Mouse (Mus musculus) hindbrain, embryonic 10.5 days (tissue): ENCODE results near the gene Guca2a. TPM values are rescaled to one million over a fixed set of nuclear protein-coding genes. Genes with fewer than 3 reads are reported as not detected.

Experiments
- DNase-seq: peaks from one replicate; pipeline ENCODE4 v3.0.0-alpha.2; 2017; ENCODE audit warnings: low spot score
- H3K27ac ChIP-seq: fragments of 300-500 bp; sonication (generic); 2 replicates; pipeline ENCODE4 v1.5.1; 2016; ENCODE audit warnings: mild to moderate bottlenecking, moderate library complexity
- H3K27me3 ChIP-seq: fragments of 300-500 bp; sonication (generic); 2 replicates; pipeline ENCODE4 v1.6.1; 2016; ENCODE audit warnings: mild to moderate bottlenecking; ENCODE audit not compliant: poor library complexity, insufficient read depth, severe bottlenecking
- H3K36me3 ChIP-seq: fragments of 300-500 bp; sonication (generic); 2 replicates; pipeline ENCODE4 v1.6.1; 2016; ENCODE audit warnings: mild to moderate bottlenecking, moderate library complexity
- H3K4me1 ChIP-seq: fragments of 300-500 bp; sonication (generic); replicated peaks from 2 replicates; pipeline ENCODE4 v1.6.1; 2016; ENCODE audit warnings: mild to moderate bottlenecking
- H3K4me3 ChIP-seq: fragments of 300-500 bp; sonication (generic); 2 replicates; pipeline ENCODE4 v1.5.1; 2016; ENCODE audit warnings: mild to moderate bottlenecking, moderate library complexity
- H3K9me3 ChIP-seq: fragments of 300-500 bp; sonication (generic); 2 replicates; pipeline ENCODE4 v1.6.1; 2016; ENCODE audit warnings: mild to moderate bottlenecking, moderate library complexity
- WGBS: fragments of 180-500 bp; shearing (Covaris S2); methylation state at CpG from one replicate; pipeline ENCODE4 v1.1.7; 2016; 5-methylcytosine and 5-hydroxymethylcytosine counted together
- polyA plus RNA-seq: library from polyadenylated mRNA; unstranded; fragments of >200 nt; fragmentation: Nextera tagmentation; extraction: Ambion mirVana; gene quantifications from 2 replicates; pipeline ENCODE4 v1.2.1, GENCODE M21; 2016

Guca2a gene
- polyA plus RNA-seq, result not detected in 2 replicates

DNA sequence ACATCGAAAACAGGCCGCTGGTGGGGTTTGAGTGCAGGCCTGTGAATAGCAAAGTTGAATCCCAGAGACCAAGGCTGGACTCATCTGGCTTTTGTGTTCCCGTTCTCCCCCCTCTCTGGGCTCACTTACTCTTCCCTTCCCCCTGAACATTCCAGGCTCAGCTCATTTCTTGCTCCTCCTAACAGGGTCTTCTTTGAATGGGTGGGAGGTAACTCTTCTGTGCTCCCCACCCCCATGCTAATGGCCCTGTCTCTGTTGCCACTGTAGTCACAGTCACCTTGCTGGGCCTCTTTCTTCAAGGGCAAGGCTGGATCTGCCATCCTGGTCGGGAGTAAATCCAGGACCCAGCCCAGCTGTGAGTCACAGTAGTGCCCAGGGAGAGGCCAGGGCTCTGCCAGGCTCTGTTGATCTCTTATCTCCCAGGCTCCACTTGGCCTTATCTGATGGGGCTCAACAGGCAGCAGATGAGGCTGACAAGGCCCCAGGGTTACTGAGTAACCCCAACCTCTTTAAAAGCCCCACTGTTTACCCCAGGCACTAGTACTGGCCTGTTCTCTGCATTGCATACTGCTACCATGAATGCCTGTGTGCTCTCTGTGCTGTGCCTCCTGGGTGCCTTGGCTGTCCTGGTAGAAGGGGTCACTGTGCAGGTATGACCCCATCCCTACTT, at the start of gene Guca2a:
Gene Guca2a (plus strand): TSS at position 529 of the 670 bp plus-strand sequence.
- DNase-seq, result no peak
- no peak within 1 kb of the TSS for H3K4me3 ChIP-seq
- WGBS, result 71% methylated on average over 4 of the region's 4 CpGs

DNA sequence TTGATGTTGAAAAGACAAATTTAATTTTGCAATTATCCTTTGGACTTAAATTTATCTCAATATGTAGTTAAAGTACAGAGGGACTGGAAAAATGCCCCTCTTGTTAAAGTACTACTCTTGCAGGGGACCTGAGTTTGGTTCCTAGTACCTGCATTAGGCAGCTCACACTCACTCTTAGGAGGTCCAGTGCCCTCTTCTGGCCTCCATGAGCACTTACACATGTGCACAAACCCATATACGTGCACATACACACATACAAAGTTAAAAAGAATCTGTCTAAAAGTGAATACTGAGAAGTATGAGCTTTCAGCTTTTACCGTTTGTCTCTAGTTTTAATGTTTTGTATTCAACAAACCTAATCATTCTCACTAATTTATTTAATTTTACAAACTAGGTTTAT, 49.5 kb upstream of the Guca2a start:
- WGBS, result 97% methylated on average over 2 of the region's 2 CpGs

More for the DNA sequence above, at the start of gene Guca2a:
- H3K4me1 ChIP-seq, result peaks cover 29% of the 10 kb centered on the region
- H3K9me3 ChIP-seq, result no peaks in the 10 kb centered on the region
- no peaks in the 10 kb centered on the region for H3K36me3 ChIP-seq
- H3K27ac ChIP-seq, result no peak within 1 kb of the TSS
- H3K27me3 ChIP-seq, result no peaks in the 10 kb centered on the region

GRCm38 (mm10) chr4:119589423-119589822, 48.1 kb upstream of the Guca2a start:
- 84% methylated on average over 2 of the region's 2 CpGs for WGBS
- Histone ChIP-seq H3K4me3 (no peak overlapping the region), H3K27me3 (no peaks in the 10 kb centered on the region), H3K4me1 (peaks cover 9% of the 10 kb centered on the region; the same call in 1 of the 2 replicates), H3K36me3 (peaks cover 31% of the 10 kb centered on the region), H3K9me3 (no peaks in the 10 kb centered on the region), H3K27ac (no peak overlapping the region)
- DNase-seq, result no peak

More for the DNA sequence above, 49.5 kb upstream of the Guca2a start:
- no peak overlapping the region for H3K4me3 ChIP-seq
- H3K27ac ChIP-seq, result no peak overlapping the region
- no peaks in the 10 kb centered on the region for H3K27me3 ChIP-seq
- DNase-seq, result no peak
- H3K36me3 ChIP-seq, result peaks cover 31% of the 10 kb centered on the region
- no peaks in the 10 kb centered on the region for H3K9me3 ChIP-seq
- peaks cover 9% of the 10 kb centered on the region; the same call in 1 of the 2 replicates for H3K4me1 ChIP-seq

- DNase-seq, result no peak
Measured at GRCm38 (mm10) chr4:119590027-119590426, 47.5 kb upstream of the Guca2a start.

GRCm38 (mm10) chr4:119592479-119592878, 45.0 kb upstream of the Guca2a start:
- Histone ChIP-seq H3K4me3 (no peak overlapping the region), H3K27me3 (no peaks in the 10 kb centered on the region), H3K36me3 (peaks cover 8% of the 10 kb centered on the region), H3K27ac (no peak overlapping the region), H3K9me3 (no peaks in the 10 kb centered on the region), H3K4me1 (peaks cover 9% of the 10 kb centered on the region; the same call in 1 of the 2 replicates)
- 69% methylated on average over 3 of the region's 3 CpGs for WGBS
- no peak for DNase-seq

More at GRCm38 (mm10) chr4:119590027-119590426, 47.5 kb upstream of the Guca2a start:
- no peaks in the 10 kb centered on the region for H3K9me3 ChIP-seq
- no peak overlapping the region for H3K4me3 ChIP-seq
- H3K4me1 ChIP-seq, result peaks cover 9% of the 10 kb centered on the region; the same call in 1 of the 2 replicates
- H3K27me3 ChIP-seq, result no peaks in the 10 kb centered on the region
- 86% methylated on average over 1 of the region's 1 CpGs for WGBS
- peaks cover 31% of the 10 kb centered on the region for H3K36me3 ChIP-seq
- no peak overlapping the region for H3K27ac ChIP-seq

GRCm38 (mm10) chr4:119594331-119594730, 43.2 kb upstream of the Guca2a start:
- peaks cover 9% of the 10 kb centered on the region; the same call in 1 of the 2 replicates for H3K4me1 ChIP-seq
- no peaks in the 10 kb centered on the region for H3K36me3 ChIP-seq
- no peaks in the 10 kb centered on the region for H3K27me3 ChIP-seq
- DNase-seq, result no peak
- no peak overlapping the region for H3K4me3 ChIP-seq
- no peaks in the 10 kb centered on the region for H3K9me3 ChIP-seq
- WGBS, result 92% methylated on average over 14 of the region's 14 CpGs
- no peak overlapping the region for H3K27ac ChIP-seq

DNA sequence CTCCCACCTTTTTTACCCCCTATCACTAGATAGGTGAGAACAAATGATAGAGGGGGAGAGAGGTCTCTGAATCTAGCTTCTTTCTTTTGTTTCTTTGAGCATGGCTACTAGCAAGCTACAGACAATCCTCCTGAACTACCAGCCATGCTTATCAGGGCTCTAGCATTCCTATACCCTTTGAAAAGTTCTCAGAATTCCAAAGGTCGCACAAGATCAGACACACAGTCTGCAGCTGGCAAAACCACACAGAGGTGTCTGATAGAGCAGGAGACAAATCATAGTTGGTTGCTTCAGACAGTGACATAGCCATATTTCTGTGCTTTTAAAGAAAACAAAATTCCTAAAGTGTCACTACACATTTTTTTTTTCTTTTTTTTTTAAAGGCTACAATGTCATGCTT, 37.9 kb upstream of the Guca2a start:
- 74% methylated on average over 1 of the region's 1 CpGs for WGBS

DNA sequence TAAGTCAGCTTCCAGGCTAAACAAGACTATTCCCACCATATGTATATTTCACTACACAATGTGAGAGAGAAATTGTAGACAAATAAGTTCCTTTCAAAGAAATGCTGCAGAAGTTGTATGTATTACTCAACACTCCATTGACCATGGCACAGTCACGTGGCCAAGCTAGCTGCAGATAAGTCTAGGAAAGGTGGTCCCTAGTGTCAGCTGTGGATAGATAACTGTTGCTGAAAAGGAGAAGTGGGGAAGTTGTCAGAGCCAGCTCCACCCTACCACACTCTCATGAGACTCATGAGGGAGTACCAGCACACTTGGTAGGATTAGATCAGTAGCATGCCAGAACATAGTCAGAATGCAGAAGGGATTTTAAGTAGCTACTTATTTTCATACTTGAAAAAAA, 28.0 kb upstream of the Guca2a start:
- Histone ChIP-seq H3K36me3 (peaks cover 19% of the 10 kb centered on the region), H3K9me3 (no peaks in the 10 kb centered on the region), H3K27me3 (no peaks in the 10 kb centered on the region), H3K4me3 (no peak overlapping the region), H3K4me1 (no peaks in the 10 kb centered on the region), H3K27ac (no peak overlapping the region)
- no peak for DNase-seq
- 81% methylated on average over 1 of the region's 1 CpGs for WGBS

More for the DNA sequence above, 37.9 kb upstream of the Guca2a start:
- Histone ChIP-seq H3K36me3 (peaks cover 28% of the 10 kb centered on the region), H3K27ac (no peak overlapping the region), H3K9me3 (no peaks in the 10 kb centered on the region), H3K4me1 (no peaks in the 10 kb centered on the region), H3K4me3 (no peak overlapping the region), H3K27me3 (no peaks in the 10 kb centered on the region)
- DNase-seq, result no peak

DNA sequence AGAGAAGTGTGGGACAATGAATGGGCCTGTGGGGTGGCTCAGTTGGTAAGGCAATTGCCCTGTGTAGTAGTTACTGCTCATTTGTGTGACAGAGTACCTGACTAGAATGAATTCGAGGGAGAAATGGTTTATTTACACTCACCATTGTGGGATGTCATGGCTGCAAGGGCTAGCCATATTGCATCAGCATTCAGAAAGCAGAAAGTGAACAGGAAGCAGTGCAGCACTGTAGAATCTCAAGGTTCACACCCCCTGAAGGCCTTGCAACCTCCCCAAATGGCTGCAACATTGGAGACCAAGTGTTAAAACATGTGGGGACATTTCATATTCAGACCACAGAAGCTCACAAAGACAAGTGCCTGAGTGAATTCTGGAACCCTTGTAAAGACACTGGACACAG, 23.4 kb upstream of the Guca2a start:
- Histone ChIP-seq H3K4me3 (no peak overlapping the region), H3K27me3 (no peaks in the 10 kb centered on the region), H3K9me3 (no peaks in the 10 kb centered on the region), H3K27ac (no peak overlapping the region), H3K4me1 (no peaks in the 10 kb centered on the region), H3K36me3 (peaks cover 22% of the 10 kb centered on the region)
- DNase-seq, result no peak
- WGBS, result 83% methylated on average over 1 of the region's 1 CpGs

GRCm38 (mm10) chr4:119614724-119615123, 22.8 kb upstream of the Guca2a start:
- 87% methylated on average over 4 of the region's 4 CpGs for WGBS
- H3K9me3 ChIP-seq, result no peaks in the 10 kb centered on the region
- DNase-seq, result no peak
- H3K36me3 ChIP-seq, result peaks cover 28% of the 10 kb centered on the region
- no peaks in the 10 kb centered on the region for H3K27me3 ChIP-seq
- H3K4me3 ChIP-seq, result no peak overlapping the region
- H3K4me1 ChIP-seq, result no peaks in the 10 kb centered on the region
- no peak overlapping the region for H3K27ac ChIP-seq

DNA sequence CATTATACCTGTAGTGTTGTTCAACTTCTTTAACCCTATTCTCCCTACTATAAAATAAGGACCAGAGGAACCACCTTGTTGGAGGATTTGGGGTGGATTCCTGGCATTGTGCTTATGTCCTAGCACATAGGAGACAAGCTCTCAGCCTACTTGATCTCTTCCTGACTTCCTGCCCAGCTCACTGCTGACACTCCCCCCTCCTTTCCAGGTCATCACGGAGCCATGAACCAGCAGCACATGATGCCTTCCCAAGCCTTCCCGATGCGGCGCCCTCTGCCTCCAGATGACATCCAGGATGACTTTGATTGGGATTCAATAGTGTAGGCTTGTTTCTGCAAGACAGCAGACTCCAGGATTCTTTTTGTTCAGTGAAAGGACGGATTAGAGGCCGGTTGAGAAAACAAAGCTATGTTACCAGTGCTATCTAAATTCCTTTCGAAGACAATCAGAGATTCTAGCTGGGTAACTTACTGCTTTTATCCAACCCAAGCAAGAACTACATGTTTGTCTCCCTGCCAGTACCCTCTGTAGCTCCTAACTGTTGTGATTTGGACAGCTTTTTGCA, 11.3 kb upstream of the Guca2a start:
- DNase-seq, result no peak
- H3K27ac ChIP-seq, result no peak overlapping the region
- H3K4me3 ChIP-seq, result no peak overlapping the region
- no peaks in the 10 kb centered on the region for H3K27me3 ChIP-seq
- no peaks in the 10 kb centered on the region for H3K9me3 ChIP-seq
- peaks cover 2% of the 10 kb centered on the region; the same call in 1 of the 2 replicates for H3K4me1 ChIP-seq
- peaks cover 78% of the 10 kb centered on the region for H3K36me3 ChIP-seq
- WGBS, result 63% methylated on average over 7 of the region's 7 CpGs

DNA sequence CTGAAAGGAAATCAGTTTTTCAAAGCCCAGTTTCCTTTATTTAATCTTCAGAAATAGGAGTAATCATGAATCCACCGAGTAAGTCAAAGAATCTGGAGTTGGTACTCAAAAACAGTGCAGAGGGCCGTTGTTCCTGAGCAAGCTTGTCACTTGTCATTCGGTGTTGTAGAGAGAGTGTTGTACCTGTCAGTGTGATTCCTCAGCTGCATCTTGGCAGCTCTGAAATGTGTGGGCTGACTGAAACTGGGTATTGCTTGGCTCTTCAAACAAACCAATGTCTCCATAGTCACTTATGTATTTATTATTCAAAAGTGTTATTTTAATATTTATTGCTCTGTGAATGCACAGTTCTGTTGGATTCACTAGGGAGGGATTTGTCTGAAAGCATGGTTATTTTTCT, 10.6 kb upstream of the Guca2a start:
- H3K27me3 ChIP-seq, result no peaks in the 10 kb centered on the region
- 81% methylated on average over 3 of the region's 3 CpGs for WGBS
- no peak for DNase-seq
- H3K36me3 ChIP-seq, result peaks cover 77% of the 10 kb centered on the region
- H3K27ac ChIP-seq, result no peak overlapping the region
- H3K4me1 ChIP-seq, result peaks cover 9% of the 10 kb centered on the region; the same call in 1 of the 2 replicates
- no peak overlapping the region for H3K4me3 ChIP-seq
- no peaks in the 10 kb centered on the region for H3K9me3 ChIP-seq

DNA sequence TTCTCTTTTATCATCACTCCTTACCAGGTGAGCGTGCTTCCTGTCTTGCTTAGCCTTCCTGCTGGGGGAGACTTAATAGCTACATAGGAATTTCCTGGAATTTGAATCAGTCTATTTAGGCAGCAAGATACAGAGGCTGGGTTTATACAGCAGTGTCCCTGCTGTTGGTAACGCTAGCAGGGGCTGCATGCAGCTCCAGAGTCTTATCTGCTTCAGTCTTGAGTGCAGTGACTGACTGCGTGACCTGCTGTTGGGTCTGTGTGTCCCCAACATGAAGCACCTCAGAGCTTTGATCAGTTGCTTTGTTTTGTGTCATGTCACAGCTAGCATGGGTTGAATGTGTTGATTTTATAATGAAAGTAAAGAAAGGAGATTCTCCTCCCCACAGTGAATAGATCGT, 10.2 kb upstream of the Guca2a start:
- WGBS, result 88% methylated on average over 4 of the region's 4 CpGs
- Histone ChIP-seq H3K9me3 (no peaks in the 10 kb centered on the region), H3K27me3 (no peaks in the 10 kb centered on the region), H3K27ac (no peak overlapping the region), H3K4me3 (no peak overlapping the region), H3K36me3 (peaks cover 73% of the 10 kb centered on the region), H3K4me1 (peaks cover 11% of the 10 kb centered on the region; the same call in 1 of the 2 replicates)
- no peak for DNase-seq
